Mouse (Mus musculus): ENCODE measurements around the gene Gm17409. TPM values are rescaled to one million over a fixed set of nuclear protein-coding genes. Genes with fewer than 3 reads are reported as not detected.

Gm17409 gene
- total and polyA plus RNA-seq, 3 experiments, result not detected

Other genes with a start within 250 kb of the Gm17409 start
- 10 to 100 TPM; 16.6 to 33.5 TPM for gene Acvr1c, start 112.2 kb upstream of the Gm17409 start, total RNA-seq (2021)
- 1.3 and 2.5 TPM in 2 replicates for gene Acvr1c, start 112.2 kb upstream of the Gm17409 start, polyA plus RNA-seq (2012; rRNA removed)
- gene Acvr1, start 97.0 kb downstream of the Gm17409 start, total RNA-seq (2021), result 10 to 100 TPM; 34.1 to 40.5 TPM
- gene Acvr1, start 97.0 kb downstream of the Gm17409 start, polyA plus RNA-seq (2012; rRNA removed), result 6.9 and 8.6 TPM in 2 replicates
- 10 to 100 TPM; 14.5 to 16.7 TPM for gene Upp2, start 97.2 kb downstream of the Gm17409 start, total RNA-seq (2021)
- gene Upp2, start 97.2 kb downstream of the Gm17409 start, polyA plus RNA-seq (2012; rRNA removed), result 7.5 and 11.3 TPM in 2 replicates